Mouse (Mus musculus): ENCODE results near the gene Psmd14. TPM values are rescaled to one million over a fixed set of nuclear protein-coding genes. Genes with fewer than 3 reads are reported as not detected.

The Psmd14 gene
- 118 and 128 TPM in 2 replicates for polyA plus RNA-seq (2015; fragmentation: Nextera tagmentation; extraction: Ambion mirVana)

DNA sequence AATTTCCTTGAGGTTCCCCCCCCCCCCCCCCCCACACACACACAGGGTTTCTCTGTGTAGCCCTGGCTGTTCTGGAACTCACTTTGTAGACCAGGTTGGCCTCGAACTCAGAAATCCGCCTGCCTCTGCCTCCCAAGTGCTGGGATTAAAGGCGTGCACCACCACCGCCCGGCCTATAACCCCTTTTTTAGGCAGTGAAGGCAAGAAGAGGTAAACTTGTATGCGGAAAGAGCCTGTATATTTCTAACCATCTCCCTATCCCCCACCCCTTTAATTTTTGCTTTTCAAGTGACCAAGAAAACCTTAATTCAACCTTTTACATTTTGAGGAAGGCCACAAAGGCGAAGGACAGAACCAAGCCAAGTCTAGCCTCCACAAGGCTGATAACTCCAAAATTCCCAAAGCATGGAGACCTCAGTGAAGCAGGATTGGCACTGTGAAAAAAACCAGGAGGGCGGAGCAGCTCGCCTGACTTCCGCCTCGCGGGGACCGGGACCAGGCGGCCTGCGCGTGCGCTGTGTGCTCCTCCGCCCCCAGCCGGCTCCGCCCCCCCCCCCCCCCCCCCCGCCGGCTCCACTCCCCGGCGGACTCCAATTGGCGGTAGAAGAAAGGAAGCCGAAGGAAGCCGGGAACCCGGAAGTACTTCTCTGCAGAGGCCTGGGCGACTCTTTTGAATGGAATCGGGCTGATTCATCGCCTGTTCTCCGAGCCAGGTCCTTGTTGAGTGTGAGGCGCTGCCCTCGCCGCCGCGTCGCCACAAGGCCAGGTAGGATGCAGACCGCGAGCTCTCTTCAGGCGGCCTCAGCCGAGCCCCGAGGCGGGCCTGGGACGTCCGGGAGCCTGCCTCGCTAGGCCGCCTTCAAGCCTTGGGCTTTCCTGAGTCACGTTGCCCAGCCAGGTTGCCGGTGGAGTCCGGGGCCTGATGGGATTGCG lies at the start of gene Psmd14:
Gene Psmd14, plus strand, starts transcription at position 587 of the 933 bp plus-strand sequence.
- DNase-seq (ENCODE audit: low spot score), result peak; percentile 97
- no peak for TF ChIP-seq CTCF (IDR thresholded peaks at IDR 0.05; ENCODE audit: low read depth)
- no peak for TF ChIP-seq EP300 (optimal IDR thresholded peaks at IDR 0.05)

GRCm38 (mm10) chr2:61662833-61663232 lies 48.7 kb upstream of the Psmd14 start:
- Histone ChIP-seq H3K27ac (replicated peaks) (no peak overlapping the region), H3K27me3 (ENCODE audit: control insufficient read depth, insufficient read depth, low read length) (no peaks in the 10 kb centered on the region), H3K4me2 (replicated peaks; ENCODE audit: low read depth) (no peak overlapping the region), H3K9me3 (ENCODE audit: control insufficient read depth, low read length) (no peaks in the 10 kb centered on the region), H3K4me3 (ENCODE audit: low read depth, low read length) (no peak overlapping the region), H3K9ac (ENCODE audit: low read length) (no peak overlapping the region), H3K36me3 (ENCODE audit: control insufficient read depth, insufficient read depth, low read length) (no peaks in the 10 kb centered on the region), H3K4me1 (replicated peaks; ENCODE audit: control insufficient read depth, insufficient read depth) (no peaks in the 10 kb centered on the region)
- no peak for TF ChIP-seq EP300 (optimal IDR thresholded peaks at IDR 0.05)
- 76% methylated on average over 10 of the region's 10 CpGs for WGBS
- DNase-seq (ENCODE audit: low spot score), result no peak
- no peak for ATAC-seq (ENCODE audit: low FRiP score, low TSS enrichment)

More for the DNA sequence above, at the start of gene Psmd14:
- Histone ChIP-seq H3K4me2 (replicated peaks; ENCODE audit: low read depth) (peak within 1 kb of the TSS; percentile 57), H3K27ac (replicated peaks) (peak within 1 kb of the TSS; percentile 94), H3K9me3 (ENCODE audit: control insufficient read depth, low read length) (no peaks in the 10 kb centered on the region), H3K4me3 (ENCODE audit: low read depth, low read length) (peak within 1 kb of the TSS; percentile 76), H3K36me3 (ENCODE audit: control insufficient read depth, insufficient read depth, low read length) (no peaks in the 10 kb centered on the region), H3K27me3 (ENCODE audit: control insufficient read depth, insufficient read depth, low read length) (no peaks in the 10 kb centered on the region), H3K9ac (ENCODE audit: low read length) (peak within 1 kb of the TSS; percentile 92), H3K4me1 (replicated peaks; ENCODE audit: control insufficient read depth, insufficient read depth) (no peaks in the 10 kb centered on the region)
- ATAC-seq (ENCODE audit: low FRiP score, low TSS enrichment), result peak; percentile 98
- WGBS, result 3% methylated on average over 41 of the region's 52 CpGs

- H3K9me3 ChIP-seq (ENCODE audit: control insufficient read depth, low read length), result no peaks in the 10 kb centered on the region
- ATAC-seq (ENCODE audit: low FRiP score, low TSS enrichment), result no peak
- H3K4me2 ChIP-seq (replicated peaks; ENCODE audit: low read depth), result no peak overlapping the region
- no peaks in the 10 kb centered on the region for H3K4me1 ChIP-seq (replicated peaks; ENCODE audit: control insufficient read depth, insufficient read depth)
- TF ChIP-seq CTCF (IDR thresholded peaks at IDR 0.05; ENCODE audit: low read depth) (no peak), EP300 (optimal IDR thresholded peaks at IDR 0.05) (no peak)
- no peak overlapping the region for H3K9ac ChIP-seq (ENCODE audit: low read length)
- WGBS, result 68% methylated on average over 10 of the region's 10 CpGs
- no peak overlapping the region for H3K27ac ChIP-seq (replicated peaks)
- no peak for DNase-seq (ENCODE audit: low spot score)
- no peak overlapping the region for H3K4me3 ChIP-seq (ENCODE audit: low read depth, low read length)
- H3K36me3 ChIP-seq (ENCODE audit: control insufficient read depth, insufficient read depth, low read length), result no peaks in the 10 kb centered on the region
- H3K27me3 ChIP-seq (ENCODE audit: control insufficient read depth, insufficient read depth, low read length), result no peaks in the 10 kb centered on the region
Observed at GRCm38 (mm10) chr2:61663573-61664241, 47.8 kb upstream of the Psmd14 start.

GRCm38 (mm10) chr2:61667420-61667819 lies 44.1 kb upstream of the Psmd14 start:
- DNase-seq (ENCODE audit: low spot score) (no peak), ATAC-seq (ENCODE audit: low FRiP score, low TSS enrichment) (no peak)
- WGBS, result 88% methylated on average over 7 of the region's 7 CpGs
- H3K9me3 ChIP-seq (ENCODE audit: control insufficient read depth, low read length), result no peaks in the 10 kb centered on the region
- no peak overlapping the region for H3K9ac ChIP-seq (ENCODE audit: low read length)
- H3K4me2 ChIP-seq (replicated peaks; ENCODE audit: low read depth), result no peak overlapping the region
- H3K4me3 ChIP-seq (ENCODE audit: low read depth, low read length), result no peak overlapping the region
- H3K36me3 ChIP-seq (ENCODE audit: control insufficient read depth, insufficient read depth, low read length), result no peaks in the 10 kb centered on the region
- H3K27me3 ChIP-seq (ENCODE audit: control insufficient read depth, insufficient read depth, low read length), result no peaks in the 10 kb centered on the region
- H3K27ac ChIP-seq (replicated peaks), result no peak overlapping the region
- no peaks in the 10 kb centered on the region for H3K4me1 ChIP-seq (replicated peaks; ENCODE audit: control insufficient read depth, insufficient read depth)
- no peak for TF ChIP-seq CTCF (IDR thresholded peaks at IDR 0.05; ENCODE audit: low read depth)
- TF ChIP-seq EP300 (optimal IDR thresholded peaks at IDR 0.05), result no peak

DNA sequence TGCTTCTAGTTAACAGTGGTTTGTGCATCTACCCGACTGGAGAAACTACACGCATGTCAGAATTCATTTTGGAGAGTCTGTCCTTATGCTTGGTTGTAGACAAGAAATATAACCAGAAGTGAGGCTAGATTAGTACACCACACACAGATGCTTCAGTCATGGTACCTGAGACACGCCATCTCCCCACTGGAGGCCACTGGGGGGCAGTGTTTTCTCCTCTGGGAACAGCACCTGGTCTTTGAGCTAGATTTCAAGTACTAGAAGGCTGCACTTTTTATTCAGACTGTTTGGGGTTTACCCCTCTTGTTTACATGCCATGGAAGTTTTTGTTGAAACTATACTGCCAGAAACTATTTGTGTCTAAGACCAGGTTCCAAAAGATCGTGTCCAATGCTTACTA lies 43.2 kb upstream of the Psmd14 start:
- WGBS, result 24% methylated on average over 4 of the region's 4 CpGs
- TF ChIP-seq CTCF (IDR thresholded peaks at IDR 0.05; ENCODE audit: low read depth) (peak; percentile 77), EP300 (optimal IDR thresholded peaks at IDR 0.05) (no peak)
- Histone ChIP-seq H3K36me3 (ENCODE audit: control insufficient read depth, insufficient read depth, low read length) (no peaks in the 10 kb centered on the region), H3K27ac (replicated peaks) (no peak overlapping the region), H3K9ac (ENCODE audit: low read length) (no peak overlapping the region), H3K9me3 (ENCODE audit: control insufficient read depth, low read length) (no peaks in the 10 kb centered on the region), H3K4me1 (replicated peaks; ENCODE audit: control insufficient read depth, insufficient read depth) (no peaks in the 10 kb centered on the region), H3K4me3 (ENCODE audit: low read depth, low read length) (no peak overlapping the region), H3K4me2 (replicated peaks; ENCODE audit: low read depth) (no peak overlapping the region), H3K27me3 (ENCODE audit: control insufficient read depth, insufficient read depth, low read length) (no peaks in the 10 kb centered on the region)
- no peak for ATAC-seq (ENCODE audit: low FRiP score, low TSS enrichment)
- DNase-seq (ENCODE audit: low spot score), result peak; percentile 71

GRCm38 (mm10) chr2:61674555-61674954 lies 36.9 kb upstream of the Psmd14 start:
- 91% methylated on average over 3 of the region's 3 CpGs for WGBS
- Histone ChIP-seq H3K9me3 (ENCODE audit: control insufficient read depth, low read length) (no peaks in the 10 kb centered on the region), H3K9ac (ENCODE audit: low read length) (no peak overlapping the region), H3K4me2 (replicated peaks; ENCODE audit: low read depth) (no peak overlapping the region), H3K4me1 (replicated peaks; ENCODE audit: control insufficient read depth, insufficient read depth) (no peaks in the 10 kb centered on the region), H3K36me3 (ENCODE audit: control insufficient read depth, insufficient read depth, low read length) (no peaks in the 10 kb centered on the region), H3K27ac (replicated peaks) (no peak overlapping the region), H3K4me3 (ENCODE audit: low read depth, low read length) (no peak overlapping the region), H3K27me3 (ENCODE audit: control insufficient read depth, insufficient read depth, low read length) (no peaks in the 10 kb centered on the region)
- DNase-seq (ENCODE audit: low spot score) (no peak), ATAC-seq (ENCODE audit: low FRiP score, low TSS enrichment) (no peak)
- TF ChIP-seq EP300 (optimal IDR thresholded peaks at IDR 0.05) (no peak), CTCF (IDR thresholded peaks at IDR 0.05; ENCODE audit: low read depth) (no peak)

Measured in stomach, postnatal 0 days (tissue).